Mouse (Mus musculus): ENCODE results near the gene Nepro.

Nepro gene

DNA sequence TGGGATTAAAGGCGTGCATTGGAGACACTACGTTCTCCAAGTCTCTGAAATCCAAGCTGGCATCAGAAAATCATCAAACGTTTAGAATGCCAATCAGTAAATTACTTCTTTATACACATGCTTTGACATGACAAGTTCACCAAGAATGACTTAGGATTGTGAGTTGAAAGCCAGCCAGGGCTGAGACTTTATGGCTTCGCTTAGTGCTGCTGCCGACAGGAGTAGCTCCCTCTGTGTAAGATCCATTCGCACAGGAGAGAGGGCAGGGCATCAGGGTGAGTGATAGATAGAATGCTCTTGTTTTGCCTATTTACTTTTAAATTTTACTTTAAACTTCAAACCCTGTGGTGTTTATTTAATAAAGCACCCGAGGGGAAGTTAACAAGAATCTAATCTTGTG, 43.4 kb downstream of the Nepro start:
- no peak for DNase-seq (ENCODE audit: low spot score in 2 of 2)

DNA sequence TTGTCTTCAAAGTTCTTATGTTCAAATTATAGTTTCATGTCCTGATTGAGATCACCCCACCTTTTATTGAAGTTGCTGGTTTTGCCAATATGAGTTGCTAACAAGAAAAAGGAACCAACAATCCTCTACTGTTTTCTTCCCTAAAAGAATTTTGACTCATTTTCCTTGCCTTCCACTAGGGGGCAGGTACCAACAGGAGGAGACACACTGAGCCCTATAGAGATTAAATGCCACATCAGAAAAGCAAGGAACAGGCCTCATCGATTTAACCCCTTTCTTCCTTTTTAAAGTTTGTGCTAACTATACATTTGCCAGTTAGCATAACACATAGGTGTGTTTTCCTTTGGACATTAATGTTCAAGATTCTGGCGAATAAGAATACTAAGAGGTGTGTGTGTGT, 43.9 kb downstream of the Nepro start:
- no peak for DNase-seq (ENCODE audit: low spot score in 2 of 2)

DNA sequence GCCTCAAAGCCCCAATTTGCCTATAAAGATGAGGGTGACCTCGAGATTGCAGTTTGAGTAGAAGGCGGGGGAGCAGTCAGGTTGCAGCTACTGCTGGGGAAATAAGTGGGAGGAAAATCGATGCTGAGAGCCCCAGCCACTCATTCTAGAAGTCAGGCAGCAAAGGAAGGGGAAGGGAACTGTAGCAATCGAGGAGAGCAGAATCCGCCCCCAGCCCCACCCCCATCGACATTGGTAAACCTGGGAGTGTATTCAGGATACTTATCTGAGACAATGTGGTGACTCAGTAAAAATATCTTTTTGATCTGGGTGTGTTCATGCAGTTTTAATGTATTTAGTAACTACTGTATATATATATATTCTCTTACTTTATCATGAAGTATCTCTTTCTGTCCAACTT, 48.5 kb downstream of the Nepro start:
- no peak for DNase-seq (ENCODE audit: low spot score in 2 of 2)

DNA sequence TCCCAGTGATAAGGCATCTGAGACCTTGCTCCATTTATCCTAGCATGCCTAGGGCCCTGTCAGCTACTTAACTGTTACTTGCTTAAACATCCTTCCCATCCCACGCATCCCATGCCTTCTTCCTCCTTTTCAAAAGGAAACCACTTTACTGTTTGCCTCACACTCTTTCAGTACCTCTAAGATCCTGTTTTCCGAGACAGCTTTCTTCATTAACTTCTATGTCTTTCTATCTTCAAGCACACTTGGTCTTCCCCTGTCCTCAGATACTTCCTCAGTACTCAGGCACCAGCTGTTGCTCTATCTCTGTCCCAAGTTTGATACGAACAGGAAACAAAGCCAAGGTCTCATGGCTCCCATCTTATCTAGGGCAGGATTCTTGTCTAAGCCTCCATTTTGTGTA, 49.6 kb downstream of the Nepro start:
- DNase-seq (ENCODE audit: low spot score in 2 of 2), result no peak

DNA sequence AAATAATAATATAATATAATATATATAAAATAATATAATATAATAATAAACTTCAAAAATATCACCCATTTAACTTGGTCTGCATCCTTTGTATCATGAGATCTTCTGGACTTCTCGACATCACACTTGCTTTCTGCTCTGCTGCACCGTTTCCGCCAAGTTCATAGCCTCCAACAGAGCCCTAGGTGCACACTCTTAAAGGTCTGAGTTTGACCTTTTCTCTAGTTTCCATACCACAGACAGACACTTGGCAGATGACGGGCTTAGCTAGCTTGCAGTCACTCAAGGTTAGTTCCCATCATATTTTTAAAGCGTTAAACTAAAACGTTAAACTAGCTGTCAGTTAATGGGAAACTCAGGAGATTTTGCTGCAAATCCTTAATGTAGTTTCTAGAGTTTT, 50.1 kb downstream of the Nepro start:
- DNase-seq (ENCODE audit: low spot score in 2 of 2), result no peak

DNA sequence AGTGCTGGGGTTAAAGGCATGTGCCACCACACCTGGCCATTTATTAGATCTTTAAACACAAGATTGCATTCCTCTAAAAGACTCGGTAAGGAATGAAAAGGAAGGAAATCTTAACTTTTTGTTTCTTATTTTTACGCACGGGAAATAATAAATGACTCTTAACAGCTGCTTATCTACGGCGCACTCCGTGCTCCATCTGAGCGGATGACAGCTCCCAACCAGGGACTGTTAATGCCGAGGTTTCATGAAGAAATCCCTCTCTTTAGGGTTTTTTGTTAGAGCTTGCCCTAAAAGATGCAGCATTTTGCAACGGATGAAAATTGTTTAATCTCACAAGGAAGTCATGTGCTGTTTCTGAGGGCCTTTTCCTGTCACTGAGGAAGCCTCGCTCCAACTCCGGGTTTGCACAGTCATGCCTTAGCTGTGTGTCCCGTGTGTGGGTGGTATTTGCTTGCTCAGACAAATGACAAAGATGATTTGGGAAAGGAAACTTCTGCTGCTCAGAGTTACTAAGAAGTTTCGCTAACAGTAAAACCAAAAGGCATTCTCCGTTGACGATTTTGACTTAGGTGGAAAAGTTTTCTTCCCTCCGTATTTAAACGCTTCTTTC, 54.5 kb downstream of the Nepro start:
- DNase-seq (ENCODE audit: low spot score in 2 of 2), result no peak

DNA sequence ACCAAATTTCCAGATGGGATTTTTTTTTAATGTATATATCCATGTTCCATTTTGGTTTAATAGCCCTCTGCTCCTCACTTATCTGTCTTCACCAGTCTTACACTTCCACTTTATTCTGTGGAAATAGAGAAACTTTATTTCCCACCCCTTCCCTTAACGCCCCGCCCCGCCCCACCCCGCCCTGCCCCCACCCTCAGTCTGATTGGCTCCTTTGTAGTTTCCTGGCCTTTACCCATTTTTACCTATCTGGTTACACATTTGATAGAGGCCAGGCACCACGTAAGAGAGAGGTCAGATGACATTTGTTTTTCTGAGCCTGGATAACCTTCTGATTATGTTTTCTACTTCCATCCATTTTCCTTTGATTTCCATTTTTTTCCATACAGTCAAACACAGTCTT, 55.4 kb downstream of the Nepro start:
- DNase-seq (ENCODE audit: low spot score in 2 of 2), result no peak

DNA sequence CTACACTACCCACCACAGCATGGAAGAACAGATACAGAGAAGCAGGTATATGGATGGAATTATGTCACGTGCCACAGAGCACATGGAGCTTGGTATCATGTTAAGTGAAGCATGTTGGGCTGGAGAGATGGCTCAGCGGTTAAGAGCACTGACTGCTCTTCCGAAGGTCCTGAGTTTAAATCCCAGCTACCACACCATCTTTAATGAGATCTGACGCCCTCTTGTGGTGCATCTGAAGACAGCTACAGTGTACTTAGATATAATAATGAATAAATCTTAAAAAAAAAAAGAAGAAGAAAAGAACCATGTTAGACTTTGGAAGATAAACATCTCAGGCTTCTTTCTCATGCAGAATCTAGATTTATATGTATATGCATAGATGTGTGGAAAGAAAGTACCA, 56.6 kb downstream of the Nepro start:
- no peak for DNase-seq (ENCODE audit: low spot score in 2 of 2)

Data from spleen, postnatal 14 days (tissue).